ENCODE assay signal across 17 mouse cellular contexts in the genomic region with DNA sequence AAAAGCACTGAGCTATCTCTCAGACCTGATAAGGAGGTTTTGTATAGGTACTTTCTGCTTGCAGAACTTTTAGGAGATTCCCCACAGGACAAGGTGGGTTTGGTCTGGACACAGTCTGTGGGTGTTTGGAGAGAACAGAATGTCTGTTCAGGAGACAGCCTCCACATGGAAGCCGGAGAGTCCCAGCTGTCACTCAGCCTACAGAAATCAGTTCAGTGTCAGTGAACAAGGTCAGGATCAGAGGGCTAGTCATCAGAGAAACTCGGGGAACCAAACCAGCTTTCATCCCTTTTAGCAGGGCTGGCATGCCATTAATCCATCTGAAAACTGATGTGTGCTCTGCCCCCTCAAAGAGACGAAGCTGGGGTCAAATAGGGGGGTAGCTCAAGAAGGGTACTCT.
"Had no signal": no experiment of that assay in that cellular context is flagged by ENCODE, and none has a peak within 500 bp of the region (broad histone marks: within the 10 kb centered on the region; RNA-seq: fewer than 3 reads in every experiment).

No protein-coding gene starts in this region.

- H3K9me3 ChIP-seq: intestine, embryonic 15.5 days; kidney, embryonic 15.5 days; limb, embryonic 13.5 days; midbrain, embryonic 15.5 days; neural tube, embryonic 12.5 days; stomach, embryonic 15.5 days had no signal

- ATAC-seq: intestine, embryonic 15.5 days; lung, postnatal 0 days; midbrain, embryonic 15.5 days had no signal

- DNase-seq: kidney, adult 18-20 months; kidney, postnatal 25 days; left cerebral cortex, postnatal 4 days; lung, adult 2 months; lung, postnatal 36 days; right cerebral cortex, postnatal 4 days; spleen, adult 18-20 months; thymus, adult 2 months; thymus, postnatal 25 days had no signal

- H3K9ac ChIP-seq: intestine, embryonic 15.5 days; kidney, embryonic 15.5 days; limb, embryonic 13.5 days; liver, embryonic 14.5 days; midbrain, embryonic 15.5 days; neural tube, embryonic 12.5 days; stomach, embryonic 15.5 days had no signal

- H3K27ac ChIP-seq: intestine, embryonic 15.5 days; kidney, embryonic 15.5 days; limb, embryonic 13.5 days; liver, embryonic 14.5 days; midbrain, embryonic 15.5 days; neural tube, embryonic 12.5 days; stomach, embryonic 15.5 days had no signal

- H3K36me3 ChIP-seq: intestine, embryonic 15.5 days; kidney, embryonic 15.5 days; limb, embryonic 13.5 days; midbrain, embryonic 15.5 days; neural tube, embryonic 12.5 days; stomach, embryonic 15.5 days had no signal

- H3K4me2 ChIP-seq: intestine, embryonic 15.5 days; kidney, embryonic 15.5 days; limb, embryonic 13.5 days; midbrain, embryonic 15.5 days; neural tube, embryonic 12.5 days; stomach, embryonic 15.5 days had no signal

- H3K4me3 ChIP-seq: intestine, embryonic 15.5 days; kidney, embryonic 15.5 days; limb, embryonic 13.5 days; midbrain, embryonic 15.5 days; neural tube, embryonic 12.5 days; stomach, embryonic 15.5 days had no signal

- H3K27me3 ChIP-seq: limb, embryonic 13.5 days; midbrain, embryonic 15.5 days; neural tube, embryonic 12.5 days; stomach, embryonic 15.5 days had no signal
